Mouse (Mus musculus) lung, postnatal 0 days (tissue): Measurements from ENCODE around the gene Fam89a.

Experiments used
- CTCF ChIP-seq: IDR thresholded peaks from 2 replicates; pipeline ENCODE4 v1.5.1; 2016; ENCODE audit warnings: antibody characterized with exemption, mild to moderate bottlenecking
- EP300 ChIP-seq: IDR thresholded peaks from 2 replicates; pipeline ENCODE4 v1.6.1; 2016; ENCODE audit warnings: antibody characterized with exemption, mild to moderate bottlenecking, control low read depth

DNA sequence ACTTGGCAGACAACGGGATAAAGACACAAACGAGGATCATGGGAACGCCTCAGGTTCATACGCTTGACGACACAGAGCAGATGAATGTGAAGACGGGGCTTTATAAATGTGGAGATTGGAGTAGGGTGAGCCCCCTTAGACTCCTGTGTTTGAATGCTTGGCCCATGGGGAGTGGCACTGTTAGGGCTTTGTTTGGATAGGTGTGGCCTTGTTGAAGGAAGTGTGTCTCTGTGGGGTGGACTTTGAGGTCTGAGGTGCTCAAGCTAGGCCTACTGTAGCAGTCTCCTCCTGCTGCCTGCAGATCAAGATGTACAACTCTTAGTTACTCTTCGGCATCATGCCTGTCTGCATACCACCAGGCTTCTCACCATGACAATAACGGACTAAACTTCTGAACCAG is 45.8 kb downstream of the Fam89a start:
- no peak for TF ChIP-seq CTCF
- no peak for TF ChIP-seq EP300
